Mouse (Mus musculus): Measurements from ENCODE around the gene Fstl3. TPM values are rescaled to one million over a fixed set of nuclear protein-coding genes. Genes with fewer than 3 reads are reported as not detected.

Fstl3 gene
- 0.40 and 0.62 TPM in 2 replicates for polyA plus RNA-seq (2015; fragmentation: Nextera tagmentation; extraction: Ambion mirVana)

DNA sequence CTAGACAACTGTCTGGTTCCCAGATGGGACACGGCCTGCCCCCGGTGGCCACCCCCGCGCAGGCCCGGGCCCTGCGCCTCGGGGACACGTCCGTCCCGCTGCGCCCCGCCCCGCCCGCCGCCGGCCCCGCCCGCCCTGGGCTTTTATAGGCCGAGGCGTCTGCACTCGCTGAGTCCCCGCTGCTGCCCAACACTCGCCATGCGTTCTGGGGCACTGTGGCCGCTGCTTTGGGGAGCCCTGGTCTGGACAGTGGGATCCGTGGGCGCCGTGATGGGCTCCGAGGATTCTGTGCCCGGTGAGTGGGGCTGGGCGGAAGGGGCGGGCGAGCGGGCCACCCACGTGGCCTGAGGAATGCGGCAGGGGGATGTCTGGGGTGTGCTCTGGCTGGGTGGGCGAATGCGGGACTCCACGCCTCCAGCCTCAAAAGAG is at the start of gene Fstl3:
Gene Fstl3, plus strand, starts transcription at position 170 of the 429 bp plus-strand sequence.
- Histone ChIP-seq H3K36me3 (ENCODE audit: poor library complexity, severe bottlenecking) (no peaks in the 10 kb centered on the region), H3K4me3 (peak within 1 kb of the TSS; percentile 23; the same call in 1 of the 2 replicates), H3K27ac (no peak within 1 kb of the TSS), H3K4me2 (peak within 1 kb of the TSS; percentile 54), H3K4me1 (peaks cover 34% of the 10 kb centered on the region), H3K9ac (peak within 1 kb of the TSS; percentile 22; the same call in 1 of the 2 replicates), H3K9me3 (replicated peaks) (peaks cover 4% of the 10 kb centered on the region), H3K27me3 (peaks cover 57% of the 10 kb centered on the region)
- ATAC-seq, result no peak
- WGBS, result 2% methylated on average over 38 of the region's 39 CpGs

DNA sequence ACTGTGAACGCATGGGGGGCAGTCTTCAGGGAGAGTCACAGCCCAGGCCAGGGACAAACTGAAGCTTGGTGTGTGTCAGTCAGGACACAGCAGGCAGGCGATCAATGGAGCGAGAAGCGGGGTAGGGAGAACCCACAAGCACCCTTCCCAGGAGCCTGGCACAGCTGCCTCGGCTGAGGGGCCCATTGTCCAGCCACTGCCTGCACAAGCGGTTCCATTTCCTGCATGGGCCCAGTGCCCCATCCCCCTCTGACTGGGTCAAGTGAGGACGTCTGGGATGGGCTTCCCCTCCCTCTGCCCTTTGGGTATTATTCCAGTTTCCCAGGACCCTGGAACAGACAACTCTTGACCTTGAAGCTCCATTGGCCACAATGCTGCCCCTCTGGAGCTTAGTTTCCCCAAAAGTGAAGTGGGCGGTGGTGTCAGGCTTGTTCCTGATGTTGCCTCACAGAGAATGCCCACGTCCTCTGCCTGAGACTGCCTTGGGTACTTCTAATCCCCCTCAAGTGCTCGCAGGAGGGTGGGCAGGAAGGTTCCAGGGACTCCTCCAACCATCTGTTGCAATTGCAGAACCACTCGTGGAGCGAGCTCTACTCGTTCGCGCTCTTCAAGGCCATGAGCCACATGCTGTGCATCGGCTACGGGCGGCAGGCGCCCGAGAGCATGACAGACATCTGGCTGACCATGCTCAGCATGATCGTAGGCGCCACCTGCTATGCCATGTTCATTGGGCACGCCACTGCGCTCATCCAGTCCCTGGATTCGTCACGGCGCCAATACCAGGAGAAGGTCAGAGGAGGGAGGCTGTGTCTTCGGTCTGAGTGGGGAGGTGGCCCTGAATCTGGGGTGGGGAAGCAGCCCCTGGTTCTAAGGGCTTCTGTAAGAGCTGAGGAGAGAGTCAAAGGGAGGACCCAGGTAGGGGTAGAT is 48.5 kb upstream of the Fstl3 start:
- H3K4me1 ChIP-seq, result 0 out of 2 replicates have a peak, but pooled peaks cover 5% of the 10 kb centered on the region
- peaks cover 10% of the 10 kb centered on the region for H3K36me3 ChIP-seq (ENCODE audit: poor library complexity, severe bottlenecking)
- H3K4me3 ChIP-seq, result no peak overlapping the region
- H3K9me3 ChIP-seq (replicated peaks), result no peaks in the 10 kb centered on the region
- no peak for ATAC-seq
- no peak overlapping the region for H3K4me2 ChIP-seq
- H3K27me3 ChIP-seq, result no peaks in the 10 kb centered on the region
- H3K27ac ChIP-seq, result no peak overlapping the region
- WGBS, result 75% methylated on average over 28 of the region's 28 CpGs
- H3K9ac ChIP-seq, result no peak overlapping the region

DNA sequence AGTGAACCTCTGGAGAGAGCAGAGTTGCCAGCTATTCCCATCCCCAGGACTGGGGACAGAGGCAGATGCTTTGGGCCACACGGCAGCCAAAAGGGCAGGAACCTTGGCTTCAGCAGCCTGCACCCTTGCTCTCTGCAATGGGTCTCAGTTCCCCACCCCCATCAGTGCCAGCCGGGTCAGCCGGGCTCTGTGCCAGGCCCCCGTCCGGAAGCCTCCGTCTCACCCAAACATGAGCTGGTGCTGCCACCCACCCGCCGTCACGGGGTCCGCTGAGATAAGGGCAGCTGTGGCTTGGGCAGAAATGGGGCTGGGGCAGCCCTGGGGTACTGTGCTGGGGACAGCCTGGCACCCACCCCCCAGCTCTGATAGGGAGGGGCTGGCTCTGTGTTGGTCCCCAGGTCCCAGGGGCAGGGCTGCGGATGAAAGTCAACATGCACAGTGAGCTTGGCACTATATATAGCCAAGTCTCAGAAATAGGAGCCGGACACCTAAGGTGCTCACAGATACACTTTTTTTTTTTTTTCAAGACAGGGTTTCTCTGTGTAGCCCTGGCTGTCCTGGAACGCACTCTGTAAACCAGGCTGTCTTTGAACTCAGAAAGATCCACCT is 47.6 kb upstream of the Fstl3 start:
- Histone ChIP-seq H3K27ac (no peak overlapping the region), H3K4me1 (0 out of 2 replicates have a peak, but pooled peaks cover 5% of the 10 kb centered on the region), H3K4me2 (no peak overlapping the region), H3K9ac (no peak overlapping the region), H3K27me3 (no peaks in the 10 kb centered on the region), H3K36me3 (ENCODE audit: poor library complexity, severe bottlenecking) (peaks cover 18% of the 10 kb centered on the region), H3K4me3 (no peak overlapping the region), H3K9me3 (replicated peaks) (no peaks in the 10 kb centered on the region)
- WGBS, result 84% methylated on average over 13 of the region's 13 CpGs
- 0 out of 2 replicates have a peak, but pooled peaks have one; percentile 31 for ATAC-seq

DNA sequence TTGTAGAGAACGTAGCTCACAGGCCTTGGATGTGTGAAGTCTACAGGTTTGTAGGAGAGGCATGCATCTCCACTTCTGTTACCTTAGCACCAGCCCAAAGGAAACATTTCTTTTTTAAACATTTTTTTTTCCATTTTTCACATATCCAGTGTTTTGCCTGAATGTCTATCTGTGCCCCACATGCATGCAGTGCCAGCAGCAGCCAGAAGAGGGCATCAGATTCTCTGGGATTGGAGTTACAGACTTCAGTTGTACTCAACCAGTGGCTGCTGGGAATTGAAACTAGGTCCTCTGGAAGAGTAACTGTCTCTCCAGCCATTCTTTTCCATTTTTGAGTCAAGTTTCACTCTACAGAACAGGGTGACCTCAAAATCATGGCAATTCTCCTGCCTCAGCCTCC is 44.6 kb upstream of the Fstl3 start:
- no peak overlapping the region for H3K27ac ChIP-seq
- 87% methylated on average over 1 of the region's 1 CpGs for WGBS
- H3K4me3 ChIP-seq, result no peak overlapping the region
- H3K27me3 ChIP-seq, result peaks cover 19% of the 10 kb centered on the region
- 0 out of 2 replicates have a peak, but pooled peaks cover 2% of the 10 kb centered on the region for H3K9me3 ChIP-seq (replicated peaks)
- no peak for ATAC-seq
- H3K4me2 ChIP-seq, result no peak overlapping the region
- H3K4me1 ChIP-seq, result 0 out of 2 replicates have a peak, but pooled peaks cover 8% of the 10 kb centered on the region
- peaks cover 49% of the 10 kb centered on the region for H3K36me3 ChIP-seq (ENCODE audit: poor library complexity, severe bottlenecking)
- no peak overlapping the region for H3K9ac ChIP-seq

DNA sequence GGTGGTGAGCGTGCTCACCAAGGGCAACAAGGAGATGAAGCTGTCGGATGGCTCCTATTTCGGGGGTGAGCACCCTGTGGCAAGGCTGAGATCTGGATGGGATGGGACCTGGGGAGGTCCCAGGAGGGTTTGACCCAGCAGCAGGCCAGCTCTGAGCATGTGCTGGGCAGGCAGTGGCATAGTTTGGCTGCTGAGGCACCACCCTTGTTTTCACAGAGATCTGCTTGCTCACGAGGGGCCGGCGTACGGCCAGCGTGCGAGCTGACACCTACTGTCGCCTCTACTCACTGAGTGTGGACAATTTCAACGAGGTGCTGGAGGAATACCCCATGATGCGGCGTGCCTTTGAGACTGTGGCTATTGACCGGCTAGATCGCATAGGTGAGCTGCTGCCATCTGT is 43.2 kb upstream of the Fstl3 start:
- Histone ChIP-seq H3K9ac (no peak overlapping the region), H3K4me1 (0 out of 2 replicates have a peak, but pooled peaks cover 8% of the 10 kb centered on the region), H3K27ac (no peak overlapping the region), H3K36me3 (ENCODE audit: poor library complexity, severe bottlenecking) (peaks cover 62% of the 10 kb centered on the region), H3K27me3 (peaks cover 19% of the 10 kb centered on the region), H3K4me2 (no peak overlapping the region), H3K4me3 (no peak overlapping the region), H3K9me3 (replicated peaks) (peaks cover 13% of the 10 kb centered on the region)
- WGBS, result 97% methylated on average over 15 of the region's 15 CpGs
- no peak for ATAC-seq

DNA sequence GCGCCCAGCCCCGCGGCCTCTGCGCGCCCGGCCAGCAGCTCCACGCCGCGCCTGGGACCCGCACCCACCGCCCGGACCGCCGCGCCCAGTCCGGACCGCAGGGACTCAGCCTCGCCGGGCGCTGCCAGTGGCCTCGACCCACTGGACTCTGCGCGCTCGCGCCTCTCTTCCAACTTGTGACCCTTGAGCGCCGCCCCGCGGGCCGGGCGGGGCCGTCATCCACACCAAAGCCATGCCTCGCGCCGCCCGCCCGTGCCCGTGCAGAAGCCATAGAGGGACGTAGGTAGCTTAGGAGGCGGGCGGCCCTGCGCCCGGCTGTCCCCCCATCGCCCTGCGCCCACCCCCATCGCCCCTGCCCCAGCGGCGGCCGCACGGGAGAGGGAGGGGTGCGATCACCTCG is 41.7 kb upstream of the Fstl3 start:
- 29% methylated on average over 48 of the region's 52 CpGs for WGBS
- H3K4me2 ChIP-seq, result 0 out of 2 replicates have a peak overlapping the region, but pooled peaks have one; percentile 5
- no peak overlapping the region for H3K9ac ChIP-seq
- no peak overlapping the region for H3K4me3 ChIP-seq
- no peak overlapping the region for H3K27ac ChIP-seq
- 0 out of 2 replicates have a peak, but pooled peaks cover 3% of the 10 kb centered on the region for H3K4me1 ChIP-seq
- ATAC-seq, result no peak
- H3K9me3 ChIP-seq (replicated peaks), result peaks cover 28% of the 10 kb centered on the region
- H3K27me3 ChIP-seq, result peaks cover 19% of the 10 kb centered on the region
- H3K36me3 ChIP-seq (ENCODE audit: poor library complexity, severe bottlenecking), result peaks cover 77% of the 10 kb centered on the region

DNA sequence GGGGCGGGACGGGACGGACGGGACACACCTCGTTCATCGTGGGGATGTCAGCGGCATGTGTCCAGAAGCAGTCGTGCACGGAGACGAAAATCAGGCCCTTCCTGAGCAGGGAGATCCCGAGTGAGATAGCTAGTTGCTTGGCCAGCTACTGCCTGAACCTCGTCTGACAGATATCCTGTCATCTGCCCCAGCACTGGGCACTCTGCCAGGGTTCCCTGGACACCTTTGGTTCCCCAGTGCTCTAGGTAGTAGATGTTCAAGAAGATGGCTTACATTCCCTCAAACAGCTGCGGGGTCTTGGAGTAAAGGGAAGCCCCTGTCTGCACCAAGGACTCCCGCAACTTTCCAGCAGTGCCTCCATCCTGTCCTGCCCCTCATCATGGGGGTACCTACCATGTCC is 40.4 kb upstream of the Fstl3 start:
- WGBS, result 93% methylated on average over 14 of the region's 14 CpGs
- no peak overlapping the region for H3K4me3 ChIP-seq
- ATAC-seq, result no peak
- peaks cover 19% of the 10 kb centered on the region for H3K27me3 ChIP-seq
- H3K4me2 ChIP-seq, result no peak overlapping the region
- H3K4me1 ChIP-seq, result 0 out of 2 replicates have a peak, but pooled peaks cover 3% of the 10 kb centered on the region
- no peak overlapping the region for H3K9ac ChIP-seq
- peaks cover 32% of the 10 kb centered on the region for H3K9me3 ChIP-seq (replicated peaks)
- H3K36me3 ChIP-seq (ENCODE audit: poor library complexity, severe bottlenecking), result peaks cover 91% of the 10 kb centered on the region
- no peak overlapping the region for H3K27ac ChIP-seq

DNA sequence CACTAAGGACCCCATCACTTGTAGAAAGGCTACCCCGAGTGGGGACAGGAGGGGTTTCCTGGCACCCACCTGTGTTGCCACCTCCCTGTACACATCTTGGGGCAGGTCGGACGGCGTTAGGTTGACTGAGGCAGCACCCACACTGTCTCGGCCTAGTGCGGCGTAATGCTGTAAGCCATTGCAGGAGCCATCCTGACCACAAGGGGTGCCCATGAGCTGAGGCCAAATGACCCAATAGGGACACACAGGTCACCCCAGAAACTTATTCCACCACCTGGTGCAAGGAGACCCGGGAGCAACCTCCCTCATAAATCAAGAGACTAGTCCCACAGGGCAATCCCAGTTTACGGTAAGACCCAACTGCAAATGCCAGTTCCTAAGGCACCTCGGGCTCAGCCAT is 38.8 kb upstream of the Fstl3 start:
- 85% methylated on average over 10 of the region's 10 CpGs for WGBS
- 0 out of 2 replicates have a peak, but pooled peaks cover 3% of the 10 kb centered on the region for H3K4me1 ChIP-seq
- H3K36me3 ChIP-seq (ENCODE audit: poor library complexity, severe bottlenecking), result peaks cover 98% of the 10 kb centered on the region
- no peak overlapping the region for H3K9ac ChIP-seq
- H3K4me3 ChIP-seq, result no peak overlapping the region
- peaks cover 19% of the 10 kb centered on the region for H3K27me3 ChIP-seq
- H3K9me3 ChIP-seq (replicated peaks), result peaks cover 32% of the 10 kb centered on the region
- ATAC-seq, result no peak
- H3K4me2 ChIP-seq, result no peak overlapping the region
- no peak overlapping the region for H3K27ac ChIP-seq

DNA sequence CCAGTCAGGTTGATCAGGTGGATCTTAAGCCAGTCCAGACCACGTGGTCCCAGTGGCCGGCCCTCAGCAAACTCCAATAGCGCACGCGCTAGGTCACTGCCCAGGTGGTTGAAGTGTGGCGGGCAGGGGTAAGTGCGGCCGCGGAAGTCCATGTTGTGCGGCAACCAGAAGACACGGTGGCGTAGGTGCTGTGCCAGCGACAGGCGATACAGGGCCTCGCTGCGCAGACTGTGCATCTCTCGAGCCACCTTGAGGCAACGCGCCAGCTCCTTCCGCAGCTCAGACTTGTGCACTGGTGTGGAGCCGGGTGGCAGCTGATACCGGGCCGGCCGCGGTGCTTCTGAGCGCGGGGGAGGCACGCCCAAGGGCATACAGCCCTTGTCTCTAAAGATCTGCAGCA is 37.8 kb upstream of the Fstl3 start:
- H3K36me3 ChIP-seq (ENCODE audit: poor library complexity, severe bottlenecking), result peaks cover 98% of the 10 kb centered on the region
- 0 out of 2 replicates have a peak, but pooled peaks cover 3% of the 10 kb centered on the region for H3K4me1 ChIP-seq
- H3K9ac ChIP-seq, result no peak overlapping the region
- no peak overlapping the region for H3K4me2 ChIP-seq
- H3K9me3 ChIP-seq (replicated peaks), result peaks cover 32% of the 10 kb centered on the region
- 96% methylated on average over 28 of the region's 28 CpGs for WGBS
- H3K27ac ChIP-seq, result no peak overlapping the region
- no peak overlapping the region for H3K4me3 ChIP-seq
- peaks cover 19% of the 10 kb centered on the region for H3K27me3 ChIP-seq
- ATAC-seq, result no peak

DNA sequence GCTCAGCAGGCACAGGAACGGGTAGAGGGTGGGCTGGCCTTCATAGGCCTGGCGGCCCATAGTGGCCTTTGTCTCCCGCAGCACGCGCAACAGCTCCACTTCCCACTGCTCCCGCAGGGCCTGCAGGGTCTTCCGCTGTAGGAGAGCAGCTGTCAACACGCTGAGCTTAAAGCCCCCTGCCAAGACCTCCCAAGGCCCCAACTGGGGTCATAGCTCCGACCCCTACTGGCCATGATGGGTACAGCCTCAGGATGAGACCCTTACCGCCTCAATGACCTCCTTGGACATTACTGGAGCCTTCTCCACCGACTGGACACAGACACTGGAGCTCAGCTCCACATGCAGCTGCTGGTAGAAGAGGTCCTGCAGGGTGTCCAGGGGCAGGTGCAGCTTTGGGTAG is 36.2 kb upstream of the Fstl3 start:
- Histone ChIP-seq H3K9ac (no peak overlapping the region), H3K27me3 (peaks cover 7% of the 10 kb centered on the region), H3K36me3 (ENCODE audit: poor library complexity, severe bottlenecking) (peaks cover 87% of the 10 kb centered on the region), H3K4me2 (no peak overlapping the region), H3K9me3 (replicated peaks) (peaks cover 29% of the 10 kb centered on the region), H3K27ac (no peak overlapping the region), H3K4me1 (peaks cover 8% of the 10 kb centered on the region), H3K4me3 (no peak overlapping the region)
- 64% methylated on average over 11 of the region's 11 CpGs for WGBS
- no peak for ATAC-seq

DNA sequence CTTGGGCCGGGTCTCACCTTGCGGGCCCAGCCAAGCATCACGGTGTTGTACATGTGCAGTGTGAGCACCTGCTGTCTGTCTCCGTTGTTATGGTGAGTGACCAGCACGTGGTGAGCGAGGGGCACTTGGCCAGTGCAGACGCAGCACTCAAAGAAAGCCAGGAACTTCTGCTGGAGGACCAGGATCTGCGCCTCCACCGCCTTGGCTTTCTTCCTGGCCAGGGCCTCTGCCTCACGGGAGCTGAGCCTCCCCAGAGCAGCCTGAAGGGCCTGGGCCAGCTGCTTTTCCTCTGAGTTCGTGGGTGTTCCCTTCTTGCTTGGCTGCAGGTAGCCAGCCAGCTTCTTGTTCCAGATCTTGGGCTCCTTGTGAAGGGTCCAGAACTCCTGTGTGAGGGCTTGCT is 33.9 kb upstream of the Fstl3 start:
- Histone ChIP-seq H3K27me3 (no peaks in the 10 kb centered on the region), H3K4me3 (no peak overlapping the region), H3K27ac (no peak overlapping the region), H3K9ac (no peak overlapping the region), H3K9me3 (replicated peaks) (peaks cover 24% of the 10 kb centered on the region), H3K4me1 (peaks cover 12% of the 10 kb centered on the region), H3K4me2 (no peak overlapping the region), H3K36me3 (ENCODE audit: poor library complexity, severe bottlenecking) (peaks cover 64% of the 10 kb centered on the region)
- WGBS, result 90% methylated on average over 11 of the region's 11 CpGs
- ATAC-seq, result no peak

Data from forebrain, embryonic 13.5 days (tissue).